Mouse (Mus musculus) midbrain, embryonic 12.5 days (tissue): ENCODE results near the gene Rpp14. TPM values are rescaled to one million over a fixed set of nuclear protein-coding genes. Genes with fewer than 3 reads are reported as not detected.
"Not testable (repeated sequence)": the region's sequence is repeated elsewhere in the genome, so short reads cannot be mapped to it uniquely, and the experiment has no call there.

Experiments
- ATAC-seq: fragments of 200-750 bp; cut with Nextera tagmentation; 2 replicates; pipeline ENCODE4 v1.8.0; 2017; ENCODE audit warnings: low read depth, moderate TSS enrichment, moderate library complexity; ENCODE audit not compliant: low FRiP score
- H3K27ac ChIP-seq: fragments of 300-500 bp; sonication (generic); replicated peaks from 2 replicates; pipeline ENCODE4 v1.5.1; 2016; ENCODE audit warnings: mild to moderate bottlenecking
- H3K27me3 ChIP-seq: fragments of 300-500 bp; sonication (generic); 2 replicates; pipeline ENCODE4 v1.6.1; 2016; ENCODE audit warnings: mild to moderate bottlenecking
- H3K36me3 ChIP-seq: fragments of 300-500 bp; sonication (generic); 2 replicates; pipeline ENCODE4 v1.6.1; 2016
- H3K4me1 ChIP-seq: fragments of 300-500 bp; sonication (generic); 2 replicates; pipeline ENCODE4 v1.6.1; 2016
- H3K4me2 ChIP-seq: fragments of 300-500 bp; sonication (generic); replicated peaks from 2 replicates; pipeline ENCODE4 v1.6.1; 2016; ENCODE audit warnings: mild to moderate bottlenecking, moderate library complexity
- H3K4me3 ChIP-seq: fragments of 300-500 bp; sonication (generic); 2 replicates; pipeline ENCODE4 v1.5.1; 2016; ENCODE audit warnings: mild to moderate bottlenecking
- H3K9ac ChIP-seq: fragments of 300-500 bp; sonication (generic); replicated peaks from 2 replicates; pipeline ENCODE4 v1.6.1; 2016; ENCODE audit warnings: mild to moderate bottlenecking, moderate library complexity
- H3K9me3 ChIP-seq: fragments of 300-500 bp; sonication (generic); 2 replicates; pipeline ENCODE4 v1.6.1; 2016; ENCODE audit warnings: mild to moderate bottlenecking
- WGBS: fragments of 180-500 bp; shearing (Covaris S2); methylation state at CpG from one replicate; pipeline ENCODE4 v1.1.7; 2016; 5-methylcytosine and 5-hydroxymethylcytosine counted together
- polyA plus RNA-seq: library from polyadenylated mRNA; unstranded; fragments of >200 nt; fragmentation: Nextera tagmentation; extraction: Ambion mirVana; gene quantifications from 2 replicates; pipeline ENCODE4 v1.2.1, GENCODE M21; 2016

Gene Rpp14
- polyA plus RNA-seq, 1 experiment from 2014 or later = 44.9 TPM

DNA sequence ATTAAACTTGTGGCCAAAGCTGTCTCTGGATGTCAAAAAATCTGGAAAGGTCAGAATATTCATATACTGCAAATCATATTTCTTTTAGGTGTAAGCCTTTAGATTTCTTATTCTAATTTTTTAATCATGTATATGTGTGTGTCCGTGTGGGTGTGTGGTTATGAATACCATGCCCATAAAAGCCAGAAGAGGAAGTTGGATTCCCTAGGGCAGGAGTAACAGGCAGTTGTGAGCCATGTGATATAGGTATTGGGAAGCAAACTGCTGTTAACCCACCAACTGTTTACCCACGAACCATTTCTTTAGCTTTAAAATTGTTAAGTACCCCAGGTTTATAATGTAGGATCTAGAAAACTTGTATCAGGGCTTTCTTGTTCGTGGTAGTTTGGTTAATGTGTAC is 39.7 kb downstream of the Rpp14 start:
- Histone ChIP-seq H3K27ac (no peak overlapping the region), H3K27me3 (no peaks in the 10 kb centered on the region), H3K9me3 (no peaks in the 10 kb centered on the region), H3K4me2 (no peak overlapping the region), H3K36me3 (peaks cover 9% of the 10 kb centered on the region), H3K4me3 (no peak overlapping the region), H3K4me1 (no peaks in the 10 kb centered on the region), H3K9ac (no peak overlapping the region)
- no peak for ATAC-seq
- WGBS = 88% methylated on average over 3 of the region's 3 CpGs

DNA sequence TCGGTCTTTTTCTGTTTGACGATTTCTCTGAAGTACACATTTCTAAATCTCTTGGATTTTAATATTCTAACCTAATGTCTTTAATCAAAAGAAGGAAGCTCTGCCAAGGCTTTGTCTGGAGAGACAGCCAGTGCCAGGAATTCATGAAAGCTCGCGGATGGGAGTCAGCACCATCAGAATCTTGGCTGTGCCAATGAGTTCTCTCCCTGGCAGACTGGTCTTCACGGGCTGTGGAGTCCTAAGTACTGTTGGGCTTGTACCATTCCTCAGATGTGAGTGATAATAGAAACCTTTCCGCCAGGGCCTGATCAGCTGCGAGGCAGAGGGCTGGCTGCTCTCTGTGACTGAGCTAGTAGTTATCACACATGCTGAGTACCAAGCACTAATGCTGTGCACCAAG is 43.0 kb downstream of the Rpp14 start:
- no peak overlapping the region for H3K27ac ChIP-seq
- no peak overlapping the region for H3K4me2 ChIP-seq
- 97% methylated on average over 7 of the region's 7 CpGs for WGBS

DNA sequence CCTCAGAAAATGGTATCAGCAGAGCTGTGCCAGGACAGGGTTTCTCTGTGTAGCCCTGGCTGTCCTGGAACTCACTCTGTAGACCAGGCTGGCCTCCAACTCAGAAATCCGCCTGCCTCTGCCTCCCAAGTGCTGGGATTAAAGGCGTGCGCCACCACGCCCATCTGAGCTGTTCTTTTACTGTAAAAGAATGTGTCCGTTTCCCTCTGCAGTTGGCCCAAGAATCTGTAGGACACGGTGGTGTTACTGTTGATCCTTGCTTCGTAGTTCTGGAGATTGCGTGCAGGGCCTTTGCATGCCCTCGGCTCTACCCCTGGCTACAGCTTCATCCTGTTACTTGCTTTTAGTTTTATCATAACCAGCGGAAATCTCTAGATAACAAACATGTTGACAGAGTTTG is 43.4 kb downstream of the Rpp14 start:
- ATAC-seq, H3K4me2 ChIP-seq: not testable (repeated sequence)
- 95% methylated on average over 10 of the region's 10 CpGs for WGBS

More for the DNA sequence above, 43.0 kb downstream of the Rpp14 start:
- ATAC-seq = no peak
- H3K27me3 ChIP-seq = no peaks in the 10 kb centered on the region
- no peaks in the 10 kb centered on the region for H3K9me3 ChIP-seq
- H3K4me3 ChIP-seq = no peak overlapping the region
- no peak overlapping the region for H3K9ac ChIP-seq
- no peaks in the 10 kb centered on the region for H3K4me1 ChIP-seq
- peaks cover 9% of the 10 kb centered on the region for H3K36me3 ChIP-seq

DNA sequence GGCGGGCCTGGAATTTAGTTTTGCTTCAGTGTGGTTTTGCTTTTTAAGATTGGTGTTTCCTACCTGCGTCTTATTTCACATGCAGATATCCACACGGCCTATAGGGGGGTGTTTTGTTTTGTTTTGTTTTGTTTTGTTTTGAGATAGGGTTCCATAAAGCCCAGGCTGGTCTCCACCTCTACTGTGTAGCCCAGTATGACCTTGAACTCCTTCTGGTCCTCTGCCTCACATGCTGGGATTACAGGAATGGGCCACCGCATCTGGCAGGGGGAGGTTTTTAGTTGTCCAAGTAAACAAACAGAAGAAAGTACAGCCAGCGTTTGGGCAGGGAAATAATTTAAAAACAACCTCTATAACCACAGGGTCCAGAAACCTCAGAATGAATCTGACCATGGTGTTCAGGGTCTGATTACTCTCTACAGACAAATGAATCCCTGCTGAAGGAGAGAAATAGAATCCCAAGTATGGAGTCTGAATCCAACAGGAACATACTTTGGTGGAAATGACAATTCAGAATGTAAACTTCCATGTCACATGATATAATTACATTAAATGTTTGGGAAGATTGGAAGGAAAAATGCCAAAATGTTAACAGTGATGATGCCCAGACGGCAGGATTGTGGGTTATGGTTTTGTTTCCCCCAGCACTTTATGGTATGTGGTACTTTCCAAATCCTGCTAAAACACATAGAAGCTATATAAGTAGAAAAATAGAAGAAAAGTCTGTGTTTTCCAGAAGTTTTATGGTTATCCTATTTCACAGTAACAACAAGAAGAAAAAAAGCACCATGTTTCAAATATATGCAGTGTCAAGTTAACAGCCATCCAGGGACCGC is 44.1 kb downstream of the Rpp14 start:
- no peak for ATAC-seq
- Histone ChIP-seq H3K9ac (no peak overlapping the region), H3K36me3 (peaks cover 9% of the 10 kb centered on the region), H3K27ac (no peak overlapping the region), H3K27me3 (no peaks in the 10 kb centered on the region), H3K4me2 (no peak overlapping the region), H3K9me3 (no peaks in the 10 kb centered on the region), H3K4me3 (no peak overlapping the region), H3K4me1 (no peaks in the 10 kb centered on the region)
- 86% methylated on average over 7 of the region's 7 CpGs for WGBS

More for the DNA sequence above, 43.4 kb downstream of the Rpp14 start:
- H3K9ac ChIP-seq, H3K27ac ChIP-seq, H3K27me3 ChIP-seq, H3K9me3 ChIP-seq, H3K4me1 ChIP-seq, H3K36me3 ChIP-seq, H3K4me3 ChIP-seq: not testable (repeated sequence)

- 78% methylated on average over 5 of the region's 5 CpGs for WGBS
- Histone ChIP-seq H3K9ac (no peak overlapping the region), H3K4me3 (no peak overlapping the region), H3K27ac (no peak overlapping the region), H3K27me3 (no peaks in the 10 kb centered on the region), H3K9me3 (no peaks in the 10 kb centered on the region), H3K4me1 (no peaks in the 10 kb centered on the region), H3K4me2 (no peak overlapping the region), H3K36me3 (peaks cover 11% of the 10 kb centered on the region)
- no peak for ATAC-seq
Observed at GRCm38 (mm10) chr14:8127971-8128370, 47.8 kb downstream of the Rpp14 start.

DNA sequence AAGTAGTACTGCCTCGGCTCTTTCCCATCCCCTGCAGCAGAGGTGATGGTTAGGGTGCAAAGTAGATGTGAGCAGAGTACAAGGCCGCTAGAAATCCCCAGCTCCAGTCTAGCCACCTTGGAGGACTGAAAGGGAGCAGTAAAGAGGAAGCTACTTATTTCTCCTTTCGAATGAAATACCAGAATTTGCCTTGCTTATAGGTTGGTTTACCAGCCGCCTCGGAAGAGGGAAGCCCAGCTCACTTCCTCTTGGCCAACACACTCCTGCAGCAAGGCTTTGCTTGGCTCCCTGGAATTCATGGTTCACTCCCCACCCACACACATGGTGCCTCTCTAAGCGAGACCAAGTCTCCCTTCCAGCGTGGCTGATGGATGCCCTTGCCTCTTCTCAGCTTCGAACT is 52.6 kb downstream of the Rpp14 start:
- Histone ChIP-seq H3K9ac (no peak overlapping the region), H3K4me3 (no peak overlapping the region), H3K36me3 (0 out of 2 replicates have a peak, but pooled peaks cover 5% of the 10 kb centered on the region), H3K27me3 (no peaks in the 10 kb centered on the region), H3K4me2 (no peak overlapping the region), H3K4me1 (no peaks in the 10 kb centered on the region), H3K27ac (no peak overlapping the region), H3K9me3 (no peaks in the 10 kb centered on the region)
- ATAC-seq = no peak
- WGBS = 89% methylated on average over 8 of the region's 8 CpGs

DNA sequence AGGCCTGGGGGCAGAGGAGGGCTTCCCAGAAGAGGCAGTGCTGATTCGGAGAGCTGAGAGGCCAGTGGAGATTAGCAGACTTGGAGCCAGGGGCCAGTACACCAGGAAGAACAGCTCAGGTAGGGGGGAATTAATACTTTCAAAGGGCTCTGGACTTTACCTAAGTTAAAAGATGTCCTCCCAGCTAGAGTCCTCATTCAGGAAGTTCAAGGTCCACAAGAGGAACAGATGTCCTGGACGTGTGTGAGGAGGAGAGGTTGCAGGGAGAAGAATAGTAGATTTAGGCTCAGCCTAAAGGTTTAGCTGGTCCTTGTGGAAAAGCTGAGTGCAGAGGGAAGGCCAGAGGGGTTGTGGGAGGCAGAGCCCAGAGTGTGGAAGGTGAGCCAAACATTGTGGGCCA is 54.1 kb downstream of the Rpp14 start:
- no peak overlapping the region for H3K4me2 ChIP-seq
- no peaks in the 10 kb centered on the region for H3K4me1 ChIP-seq
- H3K9me3 ChIP-seq = no peaks in the 10 kb centered on the region
- H3K36me3 ChIP-seq = 0 out of 2 replicates have a peak, but pooled peaks cover 5% of the 10 kb centered on the region
- 70% methylated on average over 2 of the region's 2 CpGs for WGBS
- no peak for ATAC-seq
- no peak overlapping the region for H3K4me3 ChIP-seq
- no peaks in the 10 kb centered on the region for H3K27me3 ChIP-seq
- H3K27ac ChIP-seq = no peak overlapping the region
- no peak overlapping the region for H3K9ac ChIP-seq

DNA sequence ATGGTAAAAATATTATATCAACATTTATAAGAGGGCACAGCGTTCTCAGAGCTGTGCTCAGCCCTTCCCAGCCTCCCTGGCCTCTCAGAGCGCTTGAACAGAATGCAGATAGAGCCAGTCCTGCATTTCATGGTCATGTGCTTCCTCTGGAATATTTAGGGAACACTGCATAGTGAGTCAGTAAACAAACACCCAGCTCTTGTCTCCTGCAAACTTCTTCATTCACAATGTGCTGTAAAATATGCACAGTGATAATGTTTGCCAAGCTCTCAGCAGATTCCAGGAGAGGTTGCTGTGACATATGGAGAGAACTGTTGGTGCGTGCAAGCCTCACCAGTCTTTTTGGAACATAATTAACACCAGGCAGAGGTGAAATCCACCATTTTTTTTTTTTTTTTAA is 55.0 kb downstream of the Rpp14 start:
- 75% methylated on average over 3 of the region's 3 CpGs for WGBS

DNA sequence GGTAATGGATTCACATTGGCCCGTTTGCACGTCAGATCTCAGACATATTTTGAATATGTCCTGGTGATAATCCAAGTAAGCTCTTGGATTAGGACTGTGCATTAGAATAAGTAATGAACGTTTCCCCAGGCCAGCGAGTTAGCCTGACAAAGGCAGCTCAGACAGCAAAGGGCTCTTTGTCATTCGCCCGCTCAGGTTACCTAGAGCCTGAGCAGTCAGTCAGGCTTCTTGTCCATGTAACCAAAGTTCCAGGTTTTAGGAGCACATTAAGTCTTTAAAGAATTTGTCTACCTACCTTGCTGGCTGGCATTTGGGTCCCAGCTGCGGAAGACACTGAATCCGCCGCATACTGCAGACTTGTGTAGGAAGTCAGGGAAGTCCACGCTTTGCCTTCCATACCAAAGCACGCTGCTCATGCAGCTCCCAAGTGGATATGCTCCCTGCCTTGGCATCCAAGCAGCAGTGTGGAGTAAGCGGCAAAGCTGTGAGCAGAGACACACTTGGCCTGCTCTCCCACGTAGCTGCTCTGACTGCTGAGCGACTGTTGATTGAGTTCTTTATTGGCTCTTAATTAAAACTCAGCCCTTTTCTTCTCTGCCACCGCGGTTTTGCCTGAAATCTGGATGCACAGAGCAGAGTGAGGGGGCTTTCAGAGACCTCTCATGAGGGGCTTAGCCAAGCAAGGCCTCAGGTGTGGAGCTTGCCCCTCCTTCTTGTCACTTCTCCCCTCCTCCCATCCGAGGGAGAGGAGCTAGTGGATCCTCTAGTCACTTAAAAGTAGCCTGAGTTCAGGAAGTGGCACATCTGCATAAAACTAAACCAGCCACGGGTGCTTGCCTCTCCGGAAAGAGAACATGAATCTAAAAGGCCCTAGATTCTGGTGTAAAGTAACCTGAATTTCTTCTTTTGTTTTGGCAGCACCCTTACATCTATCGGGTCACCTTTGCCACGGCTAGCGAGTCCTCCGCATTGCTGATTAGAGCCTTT is 59.9 kb downstream of the Rpp14 start:
- Histone ChIP-seq H3K4me1 (peaks cover 11% of the 10 kb centered on the region; the same call in 1 of the 2 replicates), H3K27me3 (no peaks in the 10 kb centered on the region), H3K36me3 (peaks cover 22% of the 10 kb centered on the region), H3K9ac (no peak overlapping the region), H3K4me2 (no peak overlapping the region), H3K4me3 (no peak overlapping the region), H3K9me3 (no peaks in the 10 kb centered on the region), H3K27ac (no peak overlapping the region)
- WGBS = 37% methylated on average over 23 of the region's 23 CpGs
- ATAC-seq = no peak

More for the DNA sequence above, 55.0 kb downstream of the Rpp14 start:
- Histone ChIP-seq H3K4me2 (no peak overlapping the region), H3K27ac (no peak overlapping the region), H3K4me1 (peaks cover 7% of the 10 kb centered on the region; the same call in 1 of the 2 replicates), H3K9me3 (no peaks in the 10 kb centered on the region), H3K9ac (no peak overlapping the region), H3K4me3 (no peak overlapping the region), H3K27me3 (no peaks in the 10 kb centered on the region), H3K36me3 (0 out of 2 replicates have a peak, but pooled peaks cover 5% of the 10 kb centered on the region)
- ATAC-seq = no peak

DNA sequence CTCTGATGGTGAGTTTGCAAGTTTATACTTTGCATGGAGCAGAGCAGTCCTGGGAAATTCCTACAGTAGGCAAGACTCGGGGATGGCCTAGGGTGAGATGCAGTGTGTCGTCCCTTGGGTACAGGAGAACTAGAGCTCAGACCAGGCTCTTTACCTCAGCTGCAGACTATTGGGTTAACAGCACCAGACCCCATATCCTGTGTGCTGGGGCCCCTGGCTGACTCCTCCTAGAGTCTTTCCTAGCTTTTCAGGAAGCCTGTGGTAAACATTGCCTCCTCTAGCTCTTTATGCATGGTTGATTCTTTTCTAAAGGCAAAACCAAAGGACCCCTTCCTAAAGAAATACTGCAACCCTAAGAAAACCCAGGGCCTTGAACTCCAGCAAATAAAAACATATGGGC is 61.0 kb downstream of the Rpp14 start:
- H3K4me1 ChIP-seq = peaks cover 11% of the 10 kb centered on the region; the same call in 1 of the 2 replicates
- no peak overlapping the region for H3K27ac ChIP-seq
- peaks cover 25% of the 10 kb centered on the region for H3K36me3 ChIP-seq

More for the DNA sequence above, 61.0 kb downstream of the Rpp14 start:
- Histone ChIP-seq H3K4me3 (no peak overlapping the region), H3K27me3 (no peaks in the 10 kb centered on the region), H3K9me3 (no peaks in the 10 kb centered on the region), H3K4me2 (no peak overlapping the region), H3K9ac (no peak overlapping the region)
- ATAC-seq = no peak
- WGBS = 61% methylated on average over 2 of the region's 2 CpGs
